Mouse (Mus musculus) hindbrain, embryonic 10.5 days (tissue): ENCODE measurements around the gene Cd274. TPM values are rescaled to one million over a fixed set of nuclear protein-coding genes. Genes with fewer than 3 reads are reported as not detected.

ENCODE experiments used
- DNase-seq: peaks from one replicate; pipeline ENCODE4 v3.0.0-alpha.2; 2017; ENCODE audit warnings: low spot score
- H3K27ac ChIP-seq: fragments of 300-500 bp; sonication (generic); 2 replicates; pipeline ENCODE4 v1.5.1; 2016; ENCODE audit warnings: mild to moderate bottlenecking, moderate library complexity
- H3K27me3 ChIP-seq: fragments of 300-500 bp; sonication (generic); 2 replicates; pipeline ENCODE4 v1.6.1; 2016; ENCODE audit warnings: mild to moderate bottlenecking; ENCODE audit not compliant: poor library complexity, insufficient read depth, severe bottlenecking
- H3K36me3 ChIP-seq: fragments of 300-500 bp; sonication (generic); 2 replicates; pipeline ENCODE4 v1.6.1; 2016; ENCODE audit warnings: mild to moderate bottlenecking, moderate library complexity
- H3K4me1 ChIP-seq: fragments of 300-500 bp; sonication (generic); replicated peaks from 2 replicates; pipeline ENCODE4 v1.6.1; 2016; ENCODE audit warnings: mild to moderate bottlenecking
- H3K4me3 ChIP-seq: fragments of 300-500 bp; sonication (generic); 2 replicates; pipeline ENCODE4 v1.5.1; 2016; ENCODE audit warnings: mild to moderate bottlenecking, moderate library complexity
- H3K9me3 ChIP-seq: fragments of 300-500 bp; sonication (generic); 2 replicates; pipeline ENCODE4 v1.6.1; 2016; ENCODE audit warnings: mild to moderate bottlenecking, moderate library complexity
- WGBS: fragments of 180-500 bp; shearing (Covaris S2); methylation state at CpG from one replicate; pipeline ENCODE4 v1.1.7; 2016; 5-methylcytosine and 5-hydroxymethylcytosine counted together
- polyA plus RNA-seq: library from polyadenylated mRNA; unstranded; fragments of >200 nt; fragmentation: Nextera tagmentation; extraction: Ambion mirVana; gene quantifications from 2 replicates; pipeline ENCODE4 v1.2.1, GENCODE M21; 2016

The Cd274 gene
- polyA plus RNA-seq, 1 experiment from 2014 or later, result 0.38 TPM

GRCm38 (mm10) chr19:29384994-29385393, 17.7 kb downstream of the Cd274 start:
- H3K27me3 ChIP-seq, result no peaks in the 10 kb centered on the region
- no peaks in the 10 kb centered on the region for H3K36me3 ChIP-seq
- DNase-seq, result no peak
- 90% methylated on average over 6 of the region's 6 CpGs for WGBS
- H3K4me1 ChIP-seq, result no peaks in the 10 kb centered on the region
- no peaks in the 10 kb centered on the region for H3K9me3 ChIP-seq
- no peak overlapping the region for H3K27ac ChIP-seq
- H3K4me3 ChIP-seq, result no peak overlapping the region

GRCm38 (mm10) chr19:29385822-29386221, 18.6 kb downstream of the Cd274 start:
- H3K27ac ChIP-seq, result no peak overlapping the region
- H3K4me1 ChIP-seq, result no peaks in the 10 kb centered on the region
- no peaks in the 10 kb centered on the region for H3K27me3 ChIP-seq
- WGBS, result 90% methylated on average over 4 of the region's 4 CpGs
- no peak for DNase-seq
- no peaks in the 10 kb centered on the region for H3K9me3 ChIP-seq
- no peak overlapping the region for H3K4me3 ChIP-seq
- no peaks in the 10 kb centered on the region for H3K36me3 ChIP-seq

- no peak for DNase-seq
- 87% methylated on average over 1 of the region's 1 CpGs for WGBS
- Histone ChIP-seq H3K4me3 (no peak overlapping the region), H3K27me3 (no peaks in the 10 kb centered on the region), H3K4me1 (no peaks in the 10 kb centered on the region), H3K9me3 (no peaks in the 10 kb centered on the region), H3K36me3 (no peaks in the 10 kb centered on the region), H3K27ac (no peak overlapping the region)
These were observed 21.6 kb downstream of the Cd274 start for GRCm38 (mm10) chr19:29388818-29389217.

- no peak overlapping the region for H3K27ac ChIP-seq
- H3K4me3 ChIP-seq, result no peak overlapping the region
- no peaks in the 10 kb centered on the region for H3K4me1 ChIP-seq
- H3K9me3 ChIP-seq, result no peaks in the 10 kb centered on the region
- WGBS, result 84% methylated on average over 5 of the region's 5 CpGs
- no peaks in the 10 kb centered on the region for H3K36me3 ChIP-seq
- H3K27me3 ChIP-seq, result no peaks in the 10 kb centered on the region
- no peak for DNase-seq
These were observed 23.2 kb downstream of the Cd274 start for GRCm38 (mm10) chr19:29390483-29390882.

GRCm38 (mm10) chr19:29391279-29391678, 24.0 kb downstream of the Cd274 start:
- no peaks in the 10 kb centered on the region for H3K36me3 ChIP-seq
- H3K4me3 ChIP-seq, result no peak overlapping the region
- 76% methylated on average over 4 of the region's 4 CpGs for whole genome bisulfite sequencing
- no peak overlapping the region for H3K27ac ChIP-seq
- no peaks in the 10 kb centered on the region for H3K4me1 ChIP-seq
- no peak for DNase-seq
- no peaks in the 10 kb centered on the region for H3K9me3 ChIP-seq
- H3K27me3 ChIP-seq, result no peaks in the 10 kb centered on the region

GRCm38 (mm10) chr19:29393333-29393732, 26.1 kb downstream of the Cd274 start:
- H3K9me3 ChIP-seq, result peaks cover 4% of the 10 kb centered on the region
- H3K36me3 ChIP-seq, result no peaks in the 10 kb centered on the region
- no peak overlapping the region for H3K27ac ChIP-seq
- H3K4me1 ChIP-seq, result no peaks in the 10 kb centered on the region
- 89% methylated on average over 9 of the region's 9 CpGs for WGBS
- no peak overlapping the region for H3K4me3 ChIP-seq
- no peak for DNase-seq
- H3K27me3 ChIP-seq, result no peaks in the 10 kb centered on the region

- no peaks in the 10 kb centered on the region for H3K36me3 ChIP-seq
- H3K9me3 ChIP-seq, result peaks cover 8% of the 10 kb centered on the region
- H3K27me3 ChIP-seq, result no peaks in the 10 kb centered on the region
- no peak overlapping the region for H3K4me3 ChIP-seq
- no peak overlapping the region for H3K27ac ChIP-seq
- 95% methylated on average over 2 of the region's 2 CpGs for WGBS
- no peak for DNase-seq
- no peaks in the 10 kb centered on the region for H3K4me1 ChIP-seq
These were observed 27.5 kb downstream of the Cd274 start for GRCm38 (mm10) chr19:29394721-29395120.

- no peaks in the 10 kb centered on the region for H3K27me3 ChIP-seq
- DNase-seq, result no peak
- no peaks in the 10 kb centered on the region for H3K36me3 ChIP-seq
- H3K4me1 ChIP-seq, result no peaks in the 10 kb centered on the region
- H3K9me3 ChIP-seq, result peaks cover 8% of the 10 kb centered on the region
- no peak overlapping the region for H3K27ac ChIP-seq
- 89% methylated on average over 1 of the region's 1 CpGs for WGBS
- no peak overlapping the region for H3K4me3 ChIP-seq
These were observed 29.1 kb downstream of the Cd274 start for GRCm38 (mm10) chr19:29396353-29396752.

GRCm38 (mm10) chr19:29399786-29400185, 32.5 kb downstream of the Cd274 start:
- no peaks in the 10 kb centered on the region for H3K36me3 ChIP-seq
- DNase-seq, result no peak
- peaks cover 8% of the 10 kb centered on the region for H3K9me3 ChIP-seq
- 91% methylated on average over 4 of the region's 4 CpGs for WGBS
- no peak overlapping the region for H3K27ac ChIP-seq
- 0 out of 2 replicates have a peak, but pooled peaks cover 6% of the 10 kb centered on the region for H3K4me1 ChIP-seq
- no peaks in the 10 kb centered on the region for H3K27me3 ChIP-seq
- no peak overlapping the region for H3K4me3 ChIP-seq

GRCm38 (mm10) chr19:29400466-29400865, 33.2 kb downstream of the Cd274 start:
- H3K36me3 ChIP-seq, result no peaks in the 10 kb centered on the region
- H3K4me1 ChIP-seq, result 0 out of 2 replicates have a peak, but pooled peaks cover 7% of the 10 kb centered on the region
- whole genome bisulfite sequencing, result 83% methylated on average over 3 of the region's 3 CpGs
- no peak overlapping the region for H3K27ac ChIP-seq
- H3K9me3 ChIP-seq, result peaks cover 8% of the 10 kb centered on the region
- H3K27me3 ChIP-seq, result no peaks in the 10 kb centered on the region
- H3K4me3 ChIP-seq, result no peak overlapping the region
- no peak for DNase-seq

GRCm38 (mm10) chr19:29402621-29403020, 35.4 kb downstream of the Cd274 start:
- Histone ChIP-seq H3K4me3 (no peak overlapping the region), H3K4me1 (0 out of 2 replicates have a peak, but pooled peaks cover 7% of the 10 kb centered on the region), H3K36me3 (no peaks in the 10 kb centered on the region), H3K27ac (no peak overlapping the region), H3K27me3 (no peaks in the 10 kb centered on the region), H3K9me3 (peaks cover 8% of the 10 kb centered on the region)
- 96% methylated on average over 4 of the region's 4 CpGs for WGBS
- DNase-seq, result no peak

- Histone ChIP-seq H3K4me1 (peaks cover 8% of the 10 kb centered on the region; the same call in 1 of the 2 replicates), H3K27me3 (no peaks in the 10 kb centered on the region), H3K36me3 (no peaks in the 10 kb centered on the region), H3K9me3 (peaks cover 5% of the 10 kb centered on the region), H3K27ac (no peak overlapping the region), H3K4me3 (no peak overlapping the region)
- WGBS, result 91% methylated on average over 4 of the region's 4 CpGs
- DNase-seq, result no peak
These were observed 36.0 kb downstream of the Cd274 start for GRCm38 (mm10) chr19:29403251-29403650.

GRCm38 (mm10) chr19:29405388-29405787, 38.1 kb downstream of the Cd274 start:
- DNase-seq, result no peak
- Histone ChIP-seq H3K27me3 (no peaks in the 10 kb centered on the region), H3K27ac (no peak overlapping the region), H3K4me1 (peaks cover 12% of the 10 kb centered on the region; the same call in 1 of the 2 replicates), H3K4me3 (no peak overlapping the region), H3K36me3 (no peaks in the 10 kb centered on the region), H3K9me3 (no peaks in the 10 kb centered on the region)
- 69% methylated on average over 2 of the region's 2 CpGs for WGBS
